Mouse (Mus musculus) liver, embryonic 14.5 days (tissue): ENCODE data around the gene Lmtk2.

ENCODE experiments used
- CTCF ChIP-seq: IDR thresholded peaks from 2 replicates; pipeline ENCODE4 v1.5.1; 2016; ENCODE audit warnings: antibody characterized with exemption, low read depth, control low read depth
- EP300 ChIP-seq: IDR thresholded peaks from 2 replicates; pipeline ENCODE4 v1.6.1; 2016; ENCODE audit warnings: antibody characterized with exemption, low read depth

- TF ChIP-seq EP300, result no peak
- TF ChIP-seq CTCF, result no peak
Measured at GRCm38 (mm10) chr5:144204911-144205310, 104.7 kb downstream of the Lmtk2 start.
